Mouse (Mus musculus) heart, adult 8-10 months (tissue): Measurements from ENCODE around the gene Primpol. TPM values are rescaled to one million over a fixed set of nuclear protein-coding genes. Genes with fewer than 3 reads are reported as not detected.

Experiments
- DNase-seq: peaks from one replicate; pipeline ENCODE4 v3.0.0; 2022; ENCODE audit warnings: low spot score
- total RNA-seq, 4 experiments: library from RNA; stranded (reverse); gene quantifications; 2 replicates each; pipeline ENCODE4 v1.2.4; 2022

Primpol gene
- total RNA-seq = 1 to 10 TPM; 1.4 to 2.0 (median 1.7) TPM

- peak; percentile 94 for DNase-seq
Observed at GRCm38 (mm10) chr8:46616879-46617689, at the start of gene Primpol, which contains the start of gene Casp3. TSS of gene Primpol (minus strand) at chr8:46617212. TSS of gene Casp3 (plus strand) at chr8:46617291.

DNA sequence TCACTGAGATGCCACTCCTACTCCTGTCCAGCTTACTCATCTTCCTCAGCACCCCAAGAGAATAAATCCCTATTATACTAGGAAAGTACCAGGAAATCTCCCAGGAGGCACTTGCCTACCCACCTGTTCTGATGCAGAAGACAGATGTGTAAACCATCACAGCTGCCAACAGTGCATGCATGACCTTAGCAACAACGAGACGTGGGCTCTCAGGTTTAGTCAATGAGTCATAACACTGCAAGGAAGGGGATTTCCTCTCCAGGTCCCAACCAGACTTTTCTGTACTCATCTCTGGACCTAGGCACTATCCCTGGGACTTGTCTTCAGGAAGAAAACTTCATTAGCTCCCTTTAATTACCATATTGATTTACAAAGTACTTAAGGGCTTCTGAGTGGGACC lies 38.9 kb upstream of the Primpol start:
- DNase-seq = no peak

- peak; percentile 19 for DNase-seq
Observed at GRCm38 (mm10) chr8:46651872-46652271, 34.9 kb upstream of the Primpol start.

DNA sequence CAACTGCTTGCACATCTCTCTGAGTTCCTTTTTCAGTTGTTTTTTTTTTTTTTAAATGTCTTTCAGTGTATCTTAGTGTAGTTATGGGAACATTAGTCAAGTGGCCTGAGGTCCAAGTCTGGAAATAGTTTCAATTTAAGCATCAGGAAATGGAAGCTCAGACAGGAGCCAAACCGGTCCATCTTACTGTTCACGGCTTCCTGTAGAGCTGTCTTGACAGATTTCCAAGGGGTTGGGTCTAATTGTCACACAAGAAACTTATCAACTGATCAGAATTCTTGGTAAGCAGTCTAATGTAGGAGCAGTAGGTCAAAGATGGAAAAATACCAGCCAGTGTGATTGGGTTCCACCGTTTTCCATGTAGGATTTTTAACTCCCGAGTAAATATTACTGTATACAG lies 31.4 kb upstream of the Primpol start:
- DNase-seq = peak; percentile 35

- DNase-seq = no peak
Observed at GRCm38 (mm10) chr8:46641272-46641671, 24.3 kb upstream of the Primpol start.

- no peak for DNase-seq
Observed at GRCm38 (mm10) chr8:46639852-46640251, 22.8 kb upstream of the Primpol start.

DNA sequence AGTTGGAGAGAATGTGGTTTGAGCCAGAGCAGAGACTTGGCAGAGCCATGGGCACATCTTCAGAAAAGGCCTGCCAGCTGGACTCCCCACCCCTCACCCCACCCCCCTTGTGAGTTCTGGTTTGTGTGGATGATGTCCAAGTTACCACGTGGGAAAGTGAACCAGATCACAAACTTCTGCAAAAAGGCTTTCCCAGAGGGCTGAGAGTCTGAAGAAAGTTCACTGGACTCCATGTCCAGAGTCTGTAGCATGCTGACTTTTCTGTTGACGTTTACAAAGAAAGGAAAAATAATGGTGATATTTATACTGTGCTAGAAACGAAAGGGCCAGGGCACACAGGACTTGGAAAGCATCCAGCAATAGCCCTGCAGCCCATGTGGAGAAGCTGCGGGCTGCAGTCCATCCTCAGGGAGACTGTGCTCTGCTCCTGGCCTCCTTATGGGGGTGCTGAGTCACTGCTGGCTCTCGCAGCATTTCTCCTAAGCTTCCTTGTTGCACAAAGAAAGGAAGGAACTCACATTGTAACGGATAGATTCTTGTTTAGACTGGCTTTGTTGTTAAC lies 22.1 kb upstream of the Primpol start:
- DNase-seq = peak; percentile 53

DNA sequence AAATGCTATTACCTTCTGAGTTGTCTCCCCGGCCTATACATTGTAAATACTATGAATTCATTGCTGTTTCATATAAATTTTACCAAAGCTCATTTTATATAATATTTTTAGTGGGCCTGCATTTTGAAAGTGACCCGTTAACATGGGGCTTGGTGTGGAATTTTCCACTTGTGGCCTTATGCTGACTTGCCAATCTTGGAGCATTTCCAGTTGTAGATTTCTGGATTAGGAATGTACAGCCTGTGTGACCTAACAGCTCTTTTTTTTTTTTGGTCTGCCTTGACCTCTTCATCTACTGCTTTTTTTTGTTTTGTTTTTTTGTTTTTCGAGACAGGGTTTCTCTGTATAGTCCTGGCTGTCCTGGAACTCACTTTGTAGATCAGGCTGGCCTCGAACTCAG lies 13.9 kb upstream of the Primpol start:
- no peak for DNase-seq

GRCm38 (mm10) chr8:46630422-46630821 lies 13.4 kb upstream of the Primpol start:
- DNase-seq = no peak

DNA sequence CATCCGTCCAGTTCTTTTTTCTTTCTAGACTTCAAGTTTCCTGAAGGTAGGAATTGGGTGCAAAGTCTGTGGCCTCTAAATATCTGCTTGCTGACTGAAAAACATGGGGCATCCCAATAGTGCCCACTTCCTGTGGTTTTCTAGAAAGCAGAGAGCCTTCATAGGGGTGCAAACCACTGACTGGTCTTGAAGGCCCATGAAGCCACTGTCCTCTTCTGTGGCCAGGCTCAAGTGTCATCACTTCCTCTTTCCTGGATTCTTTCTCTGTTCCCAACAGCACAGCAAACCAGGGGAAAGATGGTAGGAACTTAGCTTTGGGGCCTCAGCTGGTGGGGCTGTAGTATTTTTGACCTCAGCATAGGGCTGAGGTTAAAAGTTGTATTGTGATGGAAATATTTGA lies 11.6 kb upstream of the Primpol start:
- no peak for DNase-seq

- no peak for DNase-seq
Observed at GRCm38 (mm10) chr8:46627881-46628280, 10.9 kb upstream of the Primpol start.

- no peak for DNase-seq
Observed at GRCm38 (mm10) chr8:46626642-46627041, 9.6 kb upstream of the Primpol start.

- no peak for DNase-seq
Observed at GRCm38 (mm10) chr8:46625166-46625565, 8.2 kb upstream of the Primpol start.

DNA sequence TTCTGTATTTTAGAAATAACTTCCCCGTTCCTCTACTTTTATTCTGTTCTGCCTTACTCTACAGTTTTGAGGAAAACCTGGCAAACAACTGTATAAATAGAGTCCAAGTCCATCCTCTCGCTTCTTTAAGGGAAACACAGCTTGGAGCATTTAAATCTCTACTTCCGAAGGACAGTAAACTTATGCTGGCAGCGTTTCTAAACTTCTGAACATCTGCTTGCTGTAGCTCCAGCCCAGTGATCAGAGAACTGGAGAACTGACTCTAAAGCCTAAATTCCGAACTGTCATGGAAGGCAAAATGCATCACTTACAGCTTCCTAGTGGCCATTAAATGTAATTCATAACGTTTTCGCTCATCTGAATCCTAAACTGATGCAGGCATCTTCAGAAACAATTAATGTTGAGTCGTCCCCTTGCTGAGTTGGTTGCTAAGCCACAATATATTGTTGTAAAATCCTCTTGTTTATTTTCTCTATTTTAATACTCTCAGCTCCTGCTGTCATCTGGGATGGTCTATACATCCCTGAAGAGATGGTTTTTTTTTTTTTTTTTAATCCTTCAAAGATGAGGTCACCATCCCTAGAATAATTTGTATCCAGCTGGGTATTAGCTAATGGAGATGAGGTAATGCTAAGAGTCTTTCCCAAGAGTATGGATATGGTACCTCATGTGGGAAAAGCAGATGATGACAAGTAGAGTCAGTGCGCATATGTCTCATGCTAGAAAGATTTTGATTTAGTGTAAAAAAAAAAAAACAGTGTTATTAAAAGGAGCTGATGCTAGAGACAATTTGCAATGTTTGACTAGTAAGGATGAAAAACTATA lies 5.6 kb upstream of the Primpol start:
- no peak for DNase-seq

DNA sequence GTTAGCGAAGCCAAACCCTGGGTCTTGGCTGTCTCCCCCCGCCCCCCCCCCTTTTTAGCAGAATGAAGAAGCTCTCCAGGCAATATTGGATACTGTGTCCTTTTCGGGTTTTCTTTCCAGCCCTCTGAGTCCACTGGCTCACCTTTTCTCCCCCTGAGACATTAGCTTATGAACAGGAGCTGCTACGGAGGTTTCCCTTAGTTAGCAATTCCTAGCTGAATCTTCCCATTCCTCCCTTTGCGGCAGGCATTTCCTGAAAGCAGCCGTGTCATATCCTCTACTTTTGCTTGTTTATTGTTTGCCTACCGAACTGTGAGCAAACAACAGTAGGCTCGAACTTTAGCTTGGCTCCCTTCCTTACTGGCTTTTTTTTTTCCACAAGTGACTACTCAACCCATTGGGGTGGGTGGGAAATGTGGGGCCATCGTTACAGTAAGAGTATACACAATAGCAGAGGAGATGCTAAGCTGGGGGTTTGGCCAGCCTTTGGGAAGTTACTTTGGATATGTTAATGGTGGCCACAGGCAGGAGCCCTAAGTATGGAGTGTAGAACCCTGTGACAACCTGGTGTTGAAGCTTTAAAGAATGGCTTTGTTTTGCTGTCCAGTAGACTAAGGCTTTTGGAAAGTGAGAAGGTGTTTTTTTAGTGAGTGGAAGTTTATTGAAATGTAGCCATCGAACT lies 1.8 kb upstream of the Primpol start:
- DNase-seq = peak; percentile 20

DNA sequence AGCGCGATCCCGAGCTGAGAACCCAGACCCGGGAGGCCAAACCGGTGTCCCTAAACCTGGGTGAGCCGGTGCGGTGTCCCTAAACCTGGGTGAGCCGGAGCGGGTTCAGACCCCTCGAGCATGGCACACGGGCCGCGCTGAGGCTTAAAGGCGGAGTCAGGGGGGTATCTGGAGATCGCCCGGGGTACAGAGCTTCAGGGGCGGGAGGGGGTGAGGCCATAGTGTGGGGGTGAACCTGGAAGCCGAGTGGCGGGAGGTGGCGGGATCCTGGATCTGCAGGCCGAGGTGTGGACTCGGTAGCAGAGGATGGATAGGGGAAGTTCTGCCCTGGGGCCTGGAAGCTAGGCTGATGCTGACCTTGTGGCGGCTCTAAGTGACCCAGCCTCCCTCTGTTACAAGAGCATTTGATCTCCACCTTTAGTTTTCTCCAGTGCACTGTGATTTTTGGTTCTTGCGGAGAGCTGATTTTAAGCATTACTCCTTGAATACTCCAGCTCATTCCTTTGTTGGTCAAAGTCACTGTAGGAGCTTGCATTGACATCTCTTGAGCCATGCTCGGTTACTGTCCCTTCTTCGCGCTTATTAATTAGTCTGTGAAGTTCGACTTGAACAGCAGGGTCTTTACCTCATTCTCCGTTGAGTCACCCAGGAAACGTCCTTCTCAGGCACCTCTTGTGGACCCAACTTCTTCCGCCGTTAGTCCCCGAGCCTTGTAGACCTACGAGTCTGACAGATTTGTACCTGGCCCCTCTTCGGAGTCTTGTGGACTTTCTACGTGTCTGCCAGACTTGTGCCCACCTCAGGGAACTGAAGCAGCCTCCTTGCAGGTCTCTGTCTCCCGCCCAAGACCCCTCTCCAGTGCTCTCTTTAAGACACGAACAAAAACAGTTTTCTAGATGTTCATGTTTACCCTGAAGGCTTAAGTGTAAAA lies 943 bp upstream of the Primpol start:
- DNase-seq = peak; percentile 18

- no peak for DNase-seq
Observed at GRCm38 (mm10) chr8:46615936-46616335, 1.1 kb downstream of the Primpol start.

DNA sequence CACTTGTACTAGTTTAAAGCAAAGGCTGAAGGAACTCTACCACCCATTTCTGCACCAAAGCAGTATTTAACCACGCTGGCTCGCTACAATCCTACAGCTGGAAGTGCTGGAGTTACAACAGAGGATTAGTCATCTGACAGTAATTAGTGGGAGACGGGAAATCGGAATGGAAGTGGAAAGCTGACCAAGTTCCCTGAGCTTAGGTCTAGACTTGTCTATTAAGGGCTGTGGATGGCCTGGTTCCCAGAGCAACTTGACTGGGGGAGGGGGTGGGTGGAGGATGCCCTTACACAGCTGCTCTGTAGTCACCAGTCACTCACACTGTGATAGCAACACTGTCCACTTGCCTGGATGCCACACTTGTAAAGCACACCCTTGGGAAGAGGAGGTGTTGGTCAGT lies 3.6 kb downstream of the Primpol start:
- peak; percentile 28 for DNase-seq

DNA sequence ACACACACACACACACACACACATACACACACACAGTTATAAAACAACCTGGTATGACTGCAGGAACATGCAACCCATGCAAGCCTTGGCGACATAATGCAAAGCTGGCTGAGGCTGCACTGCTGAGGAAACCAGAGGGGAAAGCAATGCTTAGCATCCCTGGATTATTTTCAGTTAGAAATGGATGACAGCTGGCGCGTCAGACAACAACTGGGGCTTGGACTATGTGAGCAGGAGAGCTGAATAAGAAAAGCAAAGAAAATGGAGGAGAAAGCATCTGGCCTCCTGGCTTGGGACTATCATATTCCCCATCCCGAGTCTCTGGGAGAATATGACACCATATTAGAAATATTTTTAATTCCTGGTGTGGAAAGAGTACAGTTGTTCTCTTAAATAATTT lies 4.1 kb downstream of the Primpol start:
- peak; percentile 20 for DNase-seq

GRCm38 (mm10) chr8:46611557-46611956 lies 5.5 kb downstream of the Primpol start:
- no peak for DNase-seq

- no peak for DNase-seq
Observed at GRCm38 (mm10) chr8:46606930-46607329, 10.1 kb downstream of the Primpol start.
